Mouse (Mus musculus) MEL (cell line): ENCODE measurements around the gene Sec13. TPM values are rescaled to one million over a fixed set of nuclear protein-coding genes. Genes with fewer than 3 reads are reported as not detected.

ENCODE experiments used
- DNase-seq: peaks from one replicate; pipeline ENCODE4 v3.0.0; 2011; ENCODE audit warnings: low read depth, low spot score
- H3K27ac ChIP-seq: 2 replicates; pipeline ENCODE4 v1.5.1; 2012; ENCODE audit warnings: low read depth, mild to moderate bottlenecking, control low read depth, low read length, moderate library complexity; ENCODE audit not compliant: control insufficient read depth
- H3K27me3 ChIP-seq, 2 experiments: fragments of 150-350 bp in 1 of 2; sonication (generic) in 1 of 2; 2 replicates each; pipeline ENCODE4 v1.6.1; 2012; ENCODE audit warnings: low read length in 2 of 2, mild to moderate bottlenecking in 2 of 2, improper control_type of control experiment in 1 of 2, moderate library complexity in 1 of 2; ENCODE audit not compliant: insufficient read depth in 2 of 2, control insufficient read depth in 1 of 2
- H3K36me3 ChIP-seq, 2 experiments: 2 replicates each; pipeline ENCODE4 v1.6.1; 2012 to 2014; ENCODE audit warnings: low read length in 2 of 2, improper control_type of control experiment in 1 of 2, inconsistent platforms in 1 of 2, mild to moderate bottlenecking in 1 of 2; ENCODE audit not compliant: insufficient read depth in 2 of 2, control insufficient read depth in 1 of 2
- H3K4me1 ChIP-seq, 2 experiments: fragments of 150-350 bp in 1 of 2; sonication (generic) in 1 of 2; 2 replicates each; pipeline ENCODE4 v1.6.1; 2012; ENCODE audit warnings: low read length in 2 of 2, improper control_type of control experiment in 1 of 2, mild to moderate bottlenecking in 1 of 2; ENCODE audit not compliant: insufficient read depth in 2 of 2, control insufficient read depth in 1 of 2
- H3K4me3 ChIP-seq, 2 experiments: fragments of 150-350 bp in 1 of 2; sonication (generic) in 1 of 2; 2 replicates each; pipeline ENCODE4 v1.5.1; 2012; ENCODE audit warnings: low read depth in 2 of 2, low read length in 2 of 2, mild to moderate bottlenecking in 2 of 2, moderate library complexity in 2 of 2, control low read depth in 1 of 2, improper control_type of control experiment in 1 of 2; ENCODE audit not compliant: control insufficient read depth in 1 of 2, insufficient read depth in 1 of 2
- H3K79me2 ChIP-seq: 2 replicates; pipeline ENCODE4 v1.6.1; 2012; ENCODE audit warnings: mild to moderate bottlenecking, low read length, moderate library complexity; ENCODE audit not compliant: control insufficient read depth, poor library complexity, insufficient read depth
- H3K9ac ChIP-seq: 2 replicates; pipeline ENCODE4 v1.6.1; 2012; ENCODE audit warnings: low read depth, mild to moderate bottlenecking, control low read depth, low read length, moderate library complexity; ENCODE audit not compliant: control insufficient read depth, poor library complexity, severe bottlenecking
- H3K9me3 ChIP-seq: fragments of 150-350 bp; sonication (generic); replicated peaks from 2 replicates; pipeline ENCODE4 v1.6.1; 2012; ENCODE audit warnings: mild to moderate bottlenecking, low read length, improper control_type of control experiment, moderate library complexity; ENCODE audit not compliant: insufficient read depth
- CHD2 ChIP-seq: IDR thresholded peaks from 2 replicates; pipeline ENCODE4 v1.6.1; 2011; ENCODE audit warnings: low read length, improper control_type of control experiment
- E2F4 ChIP-seq: IDR thresholded peaks from 2 replicates; pipeline ENCODE4 v1.6.1; 2011; ENCODE audit warnings: low read depth, low read length, improper control_type of control experiment, borderline replicate concordance
- ELF1 ChIP-seq: IDR thresholded peaks from 2 replicates; pipeline ENCODE4 v1.6.1; 2014; ENCODE audit warnings: low read depth, mild to moderate bottlenecking, inconsistent platforms, low read length, improper control_type of control experiment, moderate library complexity
- EP300 ChIP-seq, 2 experiments: IDR thresholded peaks; 2 replicates each; pipeline ENCODE4 v1.6.1; 2011; ENCODE audit warnings: improper control_type of control experiment in 2 of 2, low read length in 2 of 2, low read depth in 1 of 2, mild to moderate bottlenecking in 1 of 2
- GABPA ChIP-seq: IDR thresholded peaks from 2 replicates; pipeline ENCODE4 v1.6.1; 2012; ENCODE audit warnings: low read depth, mild to moderate bottlenecking, inconsistent platforms, low read length, improper control_type of control experiment, moderate library complexity
- GATA1 ChIP-seq: IDR thresholded peaks from 2 replicates; pipeline ENCODE4 v1.6.1; 2011; ENCODE audit warnings: low read depth, low read length, improper control_type of control experiment
- KAT2A ChIP-seq: conservative IDR thresholded peaks from 2 replicates; pipeline ENCODE4 v1.6.1; 2012; ENCODE audit warnings: low read depth, low read length, improper control_type of control experiment, inconsistent platforms
- MAFK ChIP-seq: IDR thresholded peaks from 2 replicates; pipeline ENCODE4 v1.6.1; 2011; ENCODE audit warnings: low read depth, mild to moderate bottlenecking, low read length, improper control_type of control experiment, borderline replicate concordance
- MAX ChIP-seq: IDR thresholded peaks from 2 replicates; pipeline ENCODE4 v1.6.1; 2011; ENCODE audit warnings: low read length, improper control_type of control experiment
- MAZ ChIP-seq: IDR thresholded peaks from 2 replicates; pipeline ENCODE4 v1.6.1; 2012; ENCODE audit warnings: low read depth, mild to moderate bottlenecking, inconsistent platforms, low read length, improper control_type of control experiment
- MEF2A ChIP-seq: IDR thresholded peaks from 2 replicates; pipeline ENCODE4 v1.6.1; 2014; ENCODE audit warnings: low read depth, mild to moderate bottlenecking, inconsistent platforms, low read length, improper control_type of control experiment; ENCODE audit not compliant: poor library complexity, insufficient replicate concordance, severe bottlenecking; ENCODE audit errors: extremely low read depth
- MYB ChIP-seq: IDR thresholded peaks from 2 replicates; pipeline ENCODE4 v1.6.1; 2011; ENCODE audit warnings: mild to moderate bottlenecking, low read depth, low read length, improper control_type of control experiment
- MYC ChIP-seq: IDR thresholded peaks from 2 replicates; pipeline ENCODE4 v1.6.1; 2011; ENCODE audit warnings: low read depth, mild to moderate bottlenecking, low read length, improper control_type of control experiment, moderate library complexity
- NELFE ChIP-seq: IDR thresholded peaks from 2 replicates; pipeline ENCODE4 v1.6.1; 2011; ENCODE audit warnings: low read depth, low read length, improper control_type of control experiment
- NRF1 ChIP-seq: IDR thresholded peaks from 2 replicates; pipeline ENCODE4 v1.6.1; 2014; ENCODE audit warnings: low read depth, mild to moderate bottlenecking, inconsistent platforms, low read length, improper control_type of control experiment, moderate library complexity; ENCODE audit not compliant: poor library complexity, insufficient read depth, severe bottlenecking
- POLR2A ChIP-seq, 2 experiments: IDR thresholded peaks; 2 replicates each; pipeline ENCODE4 v1.6.1; 2011 to 2012; ENCODE audit warnings: low read length in 2 of 2, mild to moderate bottlenecking in 2 of 2, control low read depth in 1 of 2, improper control_type of control experiment in 1 of 2, low read depth in 1 of 2, moderate library complexity in 1 of 2; ENCODE audit not compliant: control insufficient read depth in 1 of 2, insufficient read depth in 1 of 2, poor library complexity in 1 of 2
- POLR2AphosphoS2 ChIP-seq: IDR thresholded peaks from 2 replicates; pipeline ENCODE4 v1.6.1; 2011; ENCODE audit warnings: low read length, improper control_type of control experiment
- POLR2AphosphoS5 ChIP-seq: IDR thresholded peaks from 2 replicates; pipeline ENCODE4 v1.6.1; 2012; ENCODE audit warnings: low read depth, borderline replicate concordance, mild to moderate bottlenecking, inconsistent platforms, low read length, moderate library complexity, mixed read lengths
- SMC3 ChIP-seq: IDR thresholded peaks from 2 replicates; pipeline ENCODE4 v1.6.1; 2011; ENCODE audit warnings: low read depth, low read length, improper control_type of control experiment
- TAL1 ChIP-seq: IDR thresholded peaks from 2 replicates; pipeline ENCODE4 v1.6.1; 2012; ENCODE audit warnings: mild to moderate bottlenecking, inconsistent platforms, low read length, moderate library complexity, mixed read lengths
- TBP ChIP-seq: IDR thresholded peaks from 2 replicates; pipeline ENCODE4 v1.8.0; 2011; ENCODE audit warnings: low read depth, low read length, improper control_type of control experiment
- TCF12 ChIP-seq: IDR thresholded peaks from 2 replicates; pipeline ENCODE4 v1.6.1; 2014; ENCODE audit warnings: low read depth, mild to moderate bottlenecking, inconsistent platforms, low read length, improper control_type of control experiment, moderate library complexity
- USF1 ChIP-seq: IDR thresholded peaks from 2 replicates; pipeline ENCODE4 v1.6.1; 2014; ENCODE audit warnings: low read depth, mild to moderate bottlenecking, inconsistent platforms, low read length, improper control_type of control experiment, moderate library complexity
- ZC3H11A ChIP-seq: IDR thresholded peaks from 2 replicates; pipeline ENCODE4 v1.6.1; 2012; ENCODE audit warnings: low read depth, mild to moderate bottlenecking, inconsistent platforms, low read length, improper control_type of control experiment
- ZKSCAN1 ChIP-seq: IDR thresholded peaks from 2 replicates; pipeline ENCODE4 v1.6.1; 2012; ENCODE audit warnings: low read depth, mild to moderate bottlenecking, inconsistent platforms, low read length, improper control_type of control experiment, moderate library complexity
- ZMIZ1 ChIP-seq: IDR thresholded peaks from 2 replicates; pipeline ENCODE4 v1.6.1; 2012; ENCODE audit warnings: low read depth, mild to moderate bottlenecking, inconsistent platforms, low read length, improper control_type of control experiment, moderate library complexity
- ZNF384 ChIP-seq: IDR thresholded peaks from 2 replicates; pipeline ENCODE4 v1.6.1; 2012; ENCODE audit warnings: low read depth, mild to moderate bottlenecking, inconsistent platforms, low read length, improper control_type of control experiment
- polyA plus RNA-seq, 2 experiments: library from polyadenylated mRNA; stranded (reverse) in 1 of 2; unstranded in 1 of 2; fragments of >175 nt in 1 of 2; fragments of >200 nt in 1 of 2; gene quantifications; 2 replicates each; pipeline versions ENCODE4 v1.2.1 to v1.2.4; 2012; ENCODE audit warnings: low replicate concordance in 2 of 2, low read depth in 1 of 2; ENCODE audit not compliant: insufficient read length in 2 of 2, insufficient read depth in 1 of 2, missing spikeins in 1 of 2
- total RNA-seq: library from RNA; depleted of rRNA; stranded (reverse); fragments of 300-350 nt; gene quantifications from 2 replicates; pipeline ENCODE4 v1.2.3, GENCODE M21; 2012

Sec13 gene
- total and polyA plus RNA-seq, 3 experiments: 182 to 269 (median 209) TPM

DNA sequence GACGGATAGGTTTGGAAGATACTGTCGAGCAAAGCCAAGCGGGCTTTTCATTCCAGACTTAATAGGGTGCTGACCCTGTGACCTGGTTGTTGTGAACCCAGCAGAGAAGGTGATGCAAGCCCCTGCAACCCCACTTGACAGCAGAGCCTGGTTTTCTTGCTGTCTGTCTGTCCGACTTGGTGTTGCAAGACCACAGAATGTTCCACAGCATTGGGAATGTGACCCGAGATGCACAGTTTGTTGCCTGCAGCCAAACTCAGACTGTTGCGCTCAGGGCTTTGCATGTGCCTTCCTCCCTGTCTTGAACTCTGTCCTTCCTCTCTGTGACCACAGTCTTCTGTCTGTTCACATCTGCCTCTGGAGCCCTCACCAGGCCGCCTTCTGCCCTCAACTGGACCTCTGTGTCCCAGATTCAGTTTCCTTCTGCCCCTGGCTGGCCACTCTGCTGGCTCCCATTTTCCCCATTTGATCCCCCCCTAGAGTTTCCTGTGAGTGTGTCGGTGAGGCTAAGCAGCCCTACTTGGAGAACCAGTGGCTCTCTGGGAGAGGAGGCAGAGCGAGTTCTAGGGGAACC, 60.5 kb downstream of the Sec13 start:
- peaks cover 0 to 5% of the 10 kb centered on the region in 2 experiments; a peak in 2 of 4 replicates for H3K36me3 ChIP-seq
- H3K27ac ChIP-seq: no peak overlapping the region
- no peaks in the 10 kb centered on the region for H3K9me3 ChIP-seq
- peaks cover 8 to 14% of the 10 kb centered on the region in 2 experiments; a peak in 3 of 4 replicates for H3K4me1 ChIP-seq
- no peaks in the 10 kb centered on the region for H3K27me3 ChIP-seq
- H3K4me3 ChIP-seq: no peak overlapping the region
- peak overlapping the region; percentile 8; the same call in 1 of the 2 replicates for H3K9ac ChIP-seq
- DNase-seq: no peak
- H3K79me2 ChIP-seq: no peaks in the 10 kb centered on the region
- TF ChIP-seq MYC: no peak
- TF ChIP-seq E2F4: no peak
- TF ChIP-seq NELFE: no peak
- TF ChIP-seq USF1: no peak
- no peak for TF ChIP-seq EP300 (IDR thresholded peaks at IDR 0.05; ENCODE audit: low read depth in 1 of 2, low read length in 2 of 2)
- no peak for TF ChIP-seq KAT2A
- TF ChIP-seq TBP: no peak
- TF ChIP-seq CHD2: no peak
- TF ChIP-seq MEF2A: no peak
- TF ChIP-seq ZMIZ1: no peak
- no peak for TF ChIP-seq GABPA
- TF ChIP-seq POLR2A (IDR thresholded peaks at IDR 0.05; ENCODE audit: control insufficient read depth in 1 of 2, insufficient read depth in 1 of 2, low read depth in 1 of 2, low read length in 2 of 2, poor library complexity in 1 of 2): no peak
- TF ChIP-seq NRF1: no peak
- TF ChIP-seq ZKSCAN1: no peak
- no peak for TF ChIP-seq SMC3
- no peak for TF ChIP-seq POLR2AphosphoS5
- no peak for TF ChIP-seq TCF12
- TF ChIP-seq POLR2AphosphoS2: no peak

DNA sequence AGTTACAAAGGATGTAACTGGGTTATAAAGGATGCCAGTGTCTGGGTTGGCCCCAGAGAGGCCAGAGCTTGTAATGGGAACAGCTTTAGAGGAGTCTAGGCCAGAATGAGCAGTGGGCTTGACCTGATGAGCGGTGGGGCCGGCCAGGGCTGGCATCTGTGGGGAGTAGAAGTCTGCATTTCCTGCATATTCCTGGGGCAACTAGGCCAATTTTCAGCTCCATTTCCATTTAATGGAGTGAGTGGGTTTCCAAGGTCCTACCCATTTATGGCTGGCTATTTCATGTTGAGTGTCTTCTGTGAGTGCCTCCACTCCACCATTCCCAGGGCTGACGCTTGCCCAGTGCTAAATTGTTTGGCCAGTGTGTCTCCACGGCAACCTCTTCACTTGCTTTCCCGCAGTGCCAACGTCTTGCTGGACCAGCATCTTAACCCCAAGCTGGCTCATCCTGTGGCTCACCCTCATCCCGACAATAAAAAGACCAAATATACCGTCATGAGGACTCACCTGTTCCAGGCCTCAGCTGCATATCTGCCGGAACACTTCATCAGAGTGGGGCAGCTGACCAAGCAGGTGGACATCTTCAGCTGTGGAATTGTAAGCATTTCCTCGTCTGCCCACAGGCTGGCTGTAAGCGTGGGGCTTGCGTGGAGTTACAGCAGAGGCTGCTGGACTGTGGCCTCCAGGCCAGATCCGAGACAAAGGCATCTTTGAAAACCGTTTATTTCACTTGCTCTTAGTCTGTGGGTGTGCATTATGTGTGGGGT, 62.1 kb downstream of the Sec13 start:
- TF ChIP-seq NRF1: no peak
- TF ChIP-seq E2F4: no peak
- no peak for TF ChIP-seq SMC3
- no peak for TF ChIP-seq MAZ
- no peak for TF ChIP-seq MYB
- TF ChIP-seq ZC3H11A: no peak
- TF ChIP-seq POLR2AphosphoS5: no peak
- no peak for TF ChIP-seq ELF1
- no peak for TF ChIP-seq TAL1
- TF ChIP-seq GATA1: no peak
- TF ChIP-seq POLR2A (IDR thresholded peaks at IDR 0.05; ENCODE audit: control insufficient read depth in 1 of 2, insufficient read depth in 1 of 2, low read depth in 1 of 2, low read length in 2 of 2, poor library complexity in 1 of 2): no peak
- no peak for TF ChIP-seq ZNF384
- no peak for TF ChIP-seq MAFK
- TF ChIP-seq MAX: no peak
- TF ChIP-seq, all 39 proteins: peak for 0
- Histone ChIP-seq H3K4me1 (peaks cover 8 to 14% of the 10 kb centered on the region in 2 experiments; a peak in 3 of 4 replicates), H3K9me3 (no peaks in the 10 kb centered on the region), H3K27me3 (no peaks in the 10 kb centered on the region), H3K27ac (no peak overlapping the region), H3K79me2 (no peaks in the 10 kb centered on the region), H3K4me3 (no peak overlapping the region), H3K36me3 (peaks cover 0 to 5% of the 10 kb centered on the region in 2 experiments; a peak in 2 of 4 replicates), H3K9ac (no peak overlapping the region)
- DNase-seq: no peak
